11 mouse cellular contexts compared by ENCODE assay signal in the genomic region with DNA sequence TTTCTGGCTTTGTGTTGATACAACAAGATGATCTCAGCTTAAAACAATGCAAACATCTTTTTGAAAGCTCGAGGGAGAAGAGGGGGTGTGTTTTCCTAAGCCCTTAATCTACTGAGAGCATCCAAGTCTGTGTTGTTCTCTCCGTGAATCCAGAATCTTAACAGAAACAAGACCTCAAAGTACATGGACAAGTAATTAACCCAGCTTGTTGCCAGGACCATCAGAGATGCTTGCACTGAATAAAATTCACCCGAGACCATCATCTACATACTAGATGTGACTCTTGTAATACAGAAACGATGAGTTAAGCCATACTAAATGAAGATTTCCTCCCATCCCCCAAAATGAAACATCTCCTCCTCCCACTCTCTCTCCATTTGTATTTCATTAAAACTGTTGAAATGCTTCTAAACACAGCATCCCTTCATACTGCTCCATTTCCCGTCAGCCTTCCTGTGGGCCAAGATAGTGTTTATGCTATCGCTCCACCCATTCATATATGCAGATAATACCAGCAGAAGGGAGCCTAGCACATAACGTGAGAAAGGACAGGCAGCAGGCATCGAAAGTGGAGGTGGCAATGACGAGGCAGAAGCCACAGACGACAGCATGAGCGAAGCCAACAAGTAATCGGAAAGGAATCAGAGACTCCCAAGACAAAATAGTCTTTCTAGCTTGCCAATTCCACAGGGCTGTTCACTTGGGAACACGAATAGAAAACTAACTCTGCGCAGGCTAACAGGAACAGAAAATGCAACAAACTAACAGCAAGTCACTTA.
DNase-seq lines count a peak whose midpoint lies in the region; ATAC-seq and TF ChIP-seq lines count a peak whose summit lies in the region.
"Had no signal": no experiment of that assay in that cellular context is flagged by ENCODE, and none has a peak within 500 bp of the region (broad histone marks: within the 10 kb centered on the region; RNA-seq: fewer than 3 reads in every experiment).

No protein-coding gene starts in this region.

- DNase-seq in kidney, postnatal 0 days (ENCODE audit: low spot score), result peak; percentile 47
- no peak for DNase-seq in kidney, postnatal 25 days
- peak; percentile 49 to 67 for DNase-seq in heart, adult 9 months (ENCODE audit: low spot score in 2 of 2)
- DNase-seq in lung, postnatal 36 days, result peak; percentile 17
- DNase-seq: adrenal gland, adult 8-10 months; kidney, adult 18-20 months had no signal

- H3K9me3 ChIP-seq in kidney, postnatal 0 days (replicated peaks; ENCODE audit: low read length), result no peaks in the 10 kb centered on the region

- H3K4me1 ChIP-seq in kidney, postnatal 0 days (replicated peaks; ENCODE audit: insufficient read depth, low read length), result peaks cover 7% of the 10 kb centered on the region
- peaks cover 9% of the 10 kb centered on the region; the same call in 1 of the 2 replicates for H3K4me1 ChIP-seq in cortical plate, adult 2 months (ENCODE audit: control insufficient read depth, insufficient read depth, low read length)

- no peak for ATAC-seq in kidney, postnatal 0 days (replicated peaks; ENCODE audit: low FRiP score, low read depth)
- ATAC-seq in cerebellum, adult (ENCODE audit: insufficient number of reproducible peaks, low FRiP score, low TSS enrichment), result no peak
- no peak for ATAC-seq in CD4-positive, CD25-positive, alpha-beta regulatory T cell, adult 4 months
- ATAC-seq: midbrain, embryonic 16.5 days had no signal

- no peak overlapping the region for H3K4me3 ChIP-seq in kidney, postnatal 0 days (replicated peaks; ENCODE audit: low read depth, low read length)
- H3K4me3 ChIP-seq in cortical plate, adult 2 months (ENCODE audit: insufficient read depth, low read length), result peak overlapping the region; percentile 24

- no peak for TF ChIP-seq POLR2A in cortical plate, adult 2 months (IDR thresholded peaks at IDR 0.05; ENCODE audit: extremely low read depth, insufficient read depth, low read length)

- no peak overlapping the region for H3K4me2 ChIP-seq in kidney, postnatal 0 days (ENCODE audit: low read length)

- no peaks in the 10 kb centered on the region for H3K36me3 ChIP-seq in kidney, postnatal 0 days (ENCODE audit: insufficient read depth, low read length)
- H3K36me3 ChIP-seq: G1E had no signal

- WGBS in kidney, postnatal 0 days, result 68% methylated on average over 14 of the region's 14 CpGs

- H3K27ac ChIP-seq in kidney, postnatal 0 days, result no peak overlapping the region
- no peak overlapping the region for H3K27ac ChIP-seq in cortical plate, adult 2 months (ENCODE audit: insufficient read depth, low read length)

- no peak for TF ChIP-seq CTCF in kidney, postnatal 0 days (IDR thresholded peaks at IDR 0.05; ENCODE audit: low read depth)
- no peak for TF ChIP-seq CTCF in cortical plate, adult 2 months (IDR thresholded peaks at IDR 0.05; ENCODE audit: extremely low read depth, insufficient read depth, low read length)

- no peaks in the 10 kb centered on the region for H3K27me3 ChIP-seq in kidney, postnatal 0 days (ENCODE audit: insufficient read depth, low read length)

- H3K9ac ChIP-seq in kidney, postnatal 0 days (ENCODE audit: low read depth, low read length), result no peak overlapping the region

Comparison
In these comparisons a context has a peak if more than half of its experiments do, and no peak if none do; other contexts are left out.
1. DNase-seq: peak in kidney, postnatal 0 days (single experiment), heart, adult 9 months (2 of 2) and lung, postnatal 36 days (single experiment); none in kidney, postnatal 25 days (0 of 2).